Mouse (Mus musculus): ENCODE measurements at regions not wholly inside any gene's neighbourhood (a gene's known extent, or its start where the extent isn't known, plus 50 kb on each side); places are given as distances from the start of the nearest gene placed in this dataset.

DNA sequence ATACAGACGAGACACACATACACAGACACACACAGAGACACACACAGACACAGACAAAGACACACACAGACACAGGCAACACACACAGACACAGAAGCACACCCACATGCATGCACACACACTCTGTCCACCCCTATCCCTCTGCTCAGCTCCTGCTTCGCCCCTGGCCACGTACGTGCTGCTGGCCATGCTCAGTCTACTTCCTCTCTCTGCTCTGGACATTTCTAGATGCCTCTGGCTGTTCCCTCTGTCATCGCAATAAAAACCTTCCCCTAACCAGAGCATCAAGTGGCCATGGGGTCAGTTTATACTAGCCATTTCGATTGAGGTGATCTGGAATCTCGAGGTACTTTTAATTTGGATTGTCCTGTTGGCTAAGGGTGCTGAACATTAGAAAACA lies 118.9 kb upstream of the Slc38a2 start:
- Histone ChIP-seq H3K27ac (ENCODE audit: low read depth, low read length) (no peak overlapping the region), H3K36me3 (ENCODE audit: insufficient read depth, low read length) (no peaks in the 10 kb centered on the region), H3K27me3 (ENCODE audit: insufficient read depth, low read length) (no peaks in the 10 kb centered on the region), H3K4me3 (ENCODE audit: low read depth, low read length) (no peak overlapping the region), H3K9ac (replicated peaks; ENCODE audit: low read length, poor library complexity, severe bottlenecking) (no peak overlapping the region), H3K9me3 (ENCODE audit: low read length) (no peaks in the 10 kb centered on the region), H3K4me2 (ENCODE audit: low read depth, low read length, poor library complexity, severe bottlenecking) (no peak overlapping the region), H3K4me1 (ENCODE audit: insufficient read depth, low read length) (no peaks in the 10 kb centered on the region)
- DNase-seq (ENCODE audit: low spot score) (no peak), ATAC-seq (ENCODE audit: low FRiP score) (no peak)
- WGBS, result 89% methylated on average over 7 of the region's 7 CpGs
- TF ChIP-seq CTCF (IDR thresholded peaks at IDR 0.05), result no peak

DNA sequence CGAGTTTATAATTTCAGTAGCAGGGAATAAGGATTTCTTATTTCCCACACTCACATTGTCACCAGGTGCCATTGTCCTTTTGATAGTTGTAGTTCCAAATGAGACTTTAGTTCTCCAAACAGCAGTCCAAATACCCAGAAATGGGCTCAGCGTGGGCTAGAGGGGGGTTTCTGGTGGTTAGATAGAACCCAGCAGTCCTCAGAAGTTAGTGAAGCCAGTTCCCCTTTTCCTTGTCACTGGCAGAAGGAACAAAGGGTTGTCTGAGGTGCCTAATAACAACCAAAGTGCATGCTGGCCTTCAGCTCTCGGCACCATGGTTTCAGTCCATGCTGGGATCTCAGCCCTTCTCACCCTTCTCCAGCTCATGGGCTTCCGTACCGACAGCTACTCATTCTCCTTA lies 118.1 kb upstream of the Slc38a2 start:
- H3K9me3 ChIP-seq (ENCODE audit: low read length), result peaks cover 2% of the 10 kb centered on the region; the same call in 1 of the 2 replicates
- no peak overlapping the region for H3K4me2 ChIP-seq (ENCODE audit: low read depth, low read length, poor library complexity, severe bottlenecking)
- DNase-seq (ENCODE audit: low spot score) (no peak), ATAC-seq (ENCODE audit: low FRiP score) (no peak)
- TF ChIP-seq CTCF (IDR thresholded peaks at IDR 0.05), result no peak
- H3K4me3 ChIP-seq (ENCODE audit: low read depth, low read length), result no peak overlapping the region
- 84% methylated on average over 5 of the region's 5 CpGs for WGBS
- H3K9ac ChIP-seq (replicated peaks; ENCODE audit: low read length, poor library complexity, severe bottlenecking), result no peak overlapping the region
- H3K27me3 ChIP-seq (ENCODE audit: insufficient read depth, low read length), result no peaks in the 10 kb centered on the region
- H3K27ac ChIP-seq (ENCODE audit: low read depth, low read length), result no peak overlapping the region
- no peaks in the 10 kb centered on the region for H3K36me3 ChIP-seq (ENCODE audit: insufficient read depth, low read length)
- H3K4me1 ChIP-seq (ENCODE audit: insufficient read depth, low read length), result no peaks in the 10 kb centered on the region

DNA sequence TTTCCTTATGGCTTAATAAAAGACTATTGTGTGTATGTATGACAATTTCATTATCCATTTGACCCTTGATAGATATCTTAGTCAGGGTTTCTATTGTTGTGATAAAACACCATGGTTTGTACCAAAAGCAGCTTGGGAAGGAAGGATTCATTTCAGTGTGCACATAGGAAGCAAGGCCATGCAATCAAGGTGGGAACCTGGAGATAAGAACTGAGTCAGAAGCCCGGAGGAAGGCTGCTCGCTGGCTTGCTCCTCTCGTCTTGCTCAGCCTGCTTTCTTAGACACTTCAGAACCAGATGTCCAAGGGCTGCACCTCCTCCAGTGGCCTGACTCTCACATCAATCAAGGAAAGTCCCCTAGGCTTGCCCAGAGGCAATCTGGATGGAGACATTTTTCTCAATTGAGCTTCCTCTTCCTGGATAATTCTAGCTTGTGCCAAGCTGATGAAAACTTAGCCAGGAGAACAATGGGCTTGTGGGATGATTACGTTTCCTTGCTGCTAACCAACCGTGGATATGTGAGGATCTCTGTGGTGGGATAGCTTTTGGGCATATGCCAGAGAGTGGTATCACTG lies 117.6 kb upstream of the Slc38a2 start:
- Histone ChIP-seq H3K4me1 (ENCODE audit: insufficient read depth, low read length) (no peaks in the 10 kb centered on the region), H3K36me3 (ENCODE audit: insufficient read depth, low read length) (no peaks in the 10 kb centered on the region), H3K4me3 (ENCODE audit: low read depth, low read length) (no peak overlapping the region), H3K9ac (replicated peaks; ENCODE audit: low read length, poor library complexity, severe bottlenecking) (no peak overlapping the region), H3K9me3 (ENCODE audit: low read length) (peaks cover 2% of the 10 kb centered on the region; the same call in 1 of the 2 replicates), H3K4me2 (ENCODE audit: low read depth, low read length, poor library complexity, severe bottlenecking) (no peak overlapping the region), H3K27ac (ENCODE audit: low read depth, low read length) (no peak overlapping the region), H3K27me3 (ENCODE audit: insufficient read depth, low read length) (no peaks in the 10 kb centered on the region)
- TF ChIP-seq CTCF (IDR thresholded peaks at IDR 0.05), result no peak
- ATAC-seq (ENCODE audit: low FRiP score) (no peak), DNase-seq (ENCODE audit: low spot score) (no peak)
- 86% methylated on average over 5 of the region's 5 CpGs for WGBS

DNA sequence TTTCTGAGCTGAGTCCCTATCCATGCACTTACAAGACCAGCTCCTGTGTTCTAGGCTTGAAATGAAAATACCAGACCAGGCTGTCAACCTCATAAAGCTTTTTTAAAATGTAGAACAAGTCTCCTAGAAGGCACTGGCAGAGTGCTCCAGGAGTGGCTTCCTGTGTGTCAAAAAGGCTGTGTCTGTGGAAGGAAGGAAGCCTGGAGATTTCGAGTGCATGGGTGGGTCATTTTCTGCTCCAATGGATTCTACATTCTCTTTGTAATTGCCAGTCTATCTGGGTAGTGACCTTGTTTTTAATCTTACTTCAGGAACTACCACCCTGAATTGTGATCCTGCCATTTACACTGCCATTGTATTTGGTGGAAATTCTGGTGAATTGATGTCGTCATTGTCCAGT lies 113.9 kb upstream of the Slc38a2 start:
- no peaks in the 10 kb centered on the region for H3K27me3 ChIP-seq (ENCODE audit: insufficient read depth, low read length)
- H3K36me3 ChIP-seq (ENCODE audit: insufficient read depth, low read length), result no peaks in the 10 kb centered on the region
- peaks cover 6% of the 10 kb centered on the region; the same call in 1 of the 2 replicates for H3K9me3 ChIP-seq (ENCODE audit: low read length)
- H3K4me1 ChIP-seq (ENCODE audit: insufficient read depth, low read length), result no peaks in the 10 kb centered on the region
- no peak overlapping the region for H3K27ac ChIP-seq (ENCODE audit: low read depth, low read length)
- 74% methylated on average over 2 of the region's 2 CpGs for WGBS
- no peak overlapping the region for H3K9ac ChIP-seq (replicated peaks; ENCODE audit: low read length, poor library complexity, severe bottlenecking)
- no peak overlapping the region for H3K4me3 ChIP-seq (ENCODE audit: low read depth, low read length)
- no peak for TF ChIP-seq CTCF (IDR thresholded peaks at IDR 0.05)
- ATAC-seq (ENCODE audit: low FRiP score) (no peak), DNase-seq (ENCODE audit: low spot score) (no peak)
- no peak overlapping the region for H3K4me2 ChIP-seq (ENCODE audit: low read depth, low read length, poor library complexity, severe bottlenecking)

DNA sequence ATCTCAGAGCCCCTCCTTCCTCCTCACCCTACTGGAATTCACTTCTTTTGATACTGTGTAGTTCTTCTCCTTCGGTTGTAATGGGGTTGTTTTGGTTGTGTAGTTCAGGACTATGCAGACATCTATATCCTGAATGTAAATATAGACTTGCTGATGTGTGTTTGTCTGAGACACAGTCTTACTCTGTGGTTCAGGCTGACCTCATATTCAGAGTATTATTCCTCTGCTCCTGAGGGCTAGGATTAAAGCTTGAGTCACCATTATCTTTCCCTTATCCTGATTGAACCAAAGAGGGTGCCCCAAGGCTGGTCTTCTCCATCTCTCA lies 103.2 kb upstream of the Slc38a2 start:
- no peak for TF ChIP-seq CTCF (IDR thresholded peaks at IDR 0.05)
- ATAC-seq (ENCODE audit: low FRiP score), result no peak
- 61% methylated on average over 1 of the region's 1 CpGs for WGBS

DNA sequence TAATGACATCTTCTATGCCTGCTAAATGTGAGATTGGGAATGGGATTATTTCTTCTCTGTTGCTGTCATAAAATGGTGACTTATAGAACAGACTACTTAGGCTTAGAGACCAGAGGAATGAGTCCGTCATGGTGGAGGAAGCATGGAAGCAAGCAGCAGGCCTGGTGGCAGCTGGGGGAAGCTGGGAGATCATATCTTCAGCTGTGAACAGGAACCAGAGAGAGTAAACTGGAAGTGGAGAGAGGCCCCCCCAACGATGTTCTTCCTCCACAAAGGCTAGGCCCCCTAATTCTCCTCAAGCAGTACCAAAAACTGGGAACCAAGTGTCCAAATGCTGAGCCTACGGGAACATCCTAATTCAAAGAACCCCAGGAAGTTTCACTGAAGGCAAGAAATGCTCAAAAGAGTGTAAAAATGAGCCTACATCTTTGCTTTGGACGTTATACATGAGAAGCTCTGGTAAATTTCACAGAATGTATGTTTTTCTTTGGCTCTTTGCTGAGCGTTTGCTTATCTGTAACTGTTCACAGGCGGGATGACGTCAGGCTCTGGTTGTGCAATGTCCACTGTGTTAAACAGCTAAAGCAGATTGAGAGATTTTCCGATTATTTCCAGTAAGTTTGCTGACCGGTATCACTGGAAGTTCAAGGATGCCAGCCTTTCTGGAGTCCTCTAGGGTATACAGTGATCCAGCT lies 102.7 kb upstream of the Slc38a2 start:
- WGBS, result 81% methylated on average over 9 of the region's 9 CpGs
- no peak overlapping the region for H3K9ac ChIP-seq (replicated peaks; ENCODE audit: low read length, poor library complexity, severe bottlenecking)
- DNase-seq (ENCODE audit: low spot score), result no peak
- H3K36me3 ChIP-seq (ENCODE audit: insufficient read depth, low read length), result no peaks in the 10 kb centered on the region
- no peak for TF ChIP-seq CTCF (IDR thresholded peaks at IDR 0.05)
- H3K9me3 ChIP-seq (ENCODE audit: low read length), result no peaks in the 10 kb centered on the region
- H3K27ac ChIP-seq (ENCODE audit: low read depth, low read length), result no peak overlapping the region
- H3K27me3 ChIP-seq (ENCODE audit: insufficient read depth, low read length), result no peaks in the 10 kb centered on the region
- no peak overlapping the region for H3K4me2 ChIP-seq (ENCODE audit: low read depth, low read length, poor library complexity, severe bottlenecking)
- H3K4me3 ChIP-seq (ENCODE audit: low read depth, low read length), result no peak overlapping the region
- H3K4me1 ChIP-seq (ENCODE audit: insufficient read depth, low read length), result no peaks in the 10 kb centered on the region
- no peak for ATAC-seq (ENCODE audit: low FRiP score)

More for the DNA sequence above, 103.2 kb upstream of the Slc38a2 start:
- no peaks in the 10 kb centered on the region for H3K27me3 ChIP-seq (ENCODE audit: insufficient read depth, low read length)
- no peak overlapping the region for H3K4me3 ChIP-seq (ENCODE audit: low read depth, low read length)
- H3K9ac ChIP-seq (replicated peaks; ENCODE audit: low read length, poor library complexity, severe bottlenecking), result no peak overlapping the region
- DNase-seq (ENCODE audit: low spot score), result no peak
- H3K36me3 ChIP-seq (ENCODE audit: insufficient read depth, low read length), result no peaks in the 10 kb centered on the region
- no peaks in the 10 kb centered on the region for H3K4me1 ChIP-seq (ENCODE audit: insufficient read depth, low read length)
- H3K27ac ChIP-seq (ENCODE audit: low read depth, low read length), result no peak overlapping the region
- no peak overlapping the region for H3K4me2 ChIP-seq (ENCODE audit: low read depth, low read length, poor library complexity, severe bottlenecking)
- no peaks in the 10 kb centered on the region for H3K9me3 ChIP-seq (ENCODE audit: low read length)
